Mouse (Mus musculus): ENCODE results near the gene Tll2.

Gene Tll2

DNA sequence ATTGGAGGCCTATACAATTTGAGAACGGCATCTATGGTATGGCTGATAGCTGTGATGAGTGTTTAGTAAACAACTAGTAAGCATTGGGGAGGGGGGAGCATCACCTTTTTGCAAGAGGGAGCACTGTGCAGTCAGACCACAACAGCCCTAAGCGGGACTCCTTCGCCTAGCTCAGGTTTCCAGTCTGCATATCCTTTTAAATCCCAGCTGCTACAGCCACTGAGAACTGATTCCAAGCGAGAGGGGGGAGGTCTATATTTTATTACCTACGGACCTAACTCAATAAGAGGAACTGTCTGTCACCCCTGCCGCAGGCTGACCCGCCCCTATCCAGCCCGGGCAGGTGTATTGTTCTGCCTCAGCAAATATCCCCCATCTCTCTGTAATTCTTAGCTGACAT is 99.1 kb downstream of the Tll2 start:
- in situ Hi-C loops (cut with MboI; ENCODE audit: low pct_unique_long_range_greater_than_20kb in 1 of 2, low sequenced_read_pairs in 2 of 2, unreplicated experiment in 1 of 2): no loop called here

DNA sequence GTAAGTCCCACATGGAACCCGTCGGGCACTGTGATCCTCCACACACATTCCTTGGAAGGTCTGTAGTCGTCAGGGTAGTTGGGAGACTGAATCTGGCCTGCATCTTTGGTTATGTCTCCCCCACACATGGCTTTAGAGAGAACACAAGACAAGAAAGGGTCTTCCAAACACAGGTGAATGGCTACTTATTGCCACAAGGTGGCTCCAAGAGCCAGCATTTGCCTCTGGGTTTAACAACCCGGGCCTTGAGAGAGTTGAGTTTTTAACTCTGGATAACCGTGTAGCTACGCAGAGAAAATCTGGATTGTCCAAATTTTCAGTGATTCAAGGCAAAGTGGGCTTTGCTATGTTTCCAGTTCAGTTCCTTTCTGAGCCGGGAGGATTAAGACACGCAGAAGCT is 101.7 kb downstream of the Tll2 start:
- in situ Hi-C loops (cut with MboI; ENCODE audit: low pct_unique_long_range_greater_than_20kb in 1 of 2, low sequenced_read_pairs in 2 of 2, unreplicated experiment in 1 of 2): no loop called here

DNA sequence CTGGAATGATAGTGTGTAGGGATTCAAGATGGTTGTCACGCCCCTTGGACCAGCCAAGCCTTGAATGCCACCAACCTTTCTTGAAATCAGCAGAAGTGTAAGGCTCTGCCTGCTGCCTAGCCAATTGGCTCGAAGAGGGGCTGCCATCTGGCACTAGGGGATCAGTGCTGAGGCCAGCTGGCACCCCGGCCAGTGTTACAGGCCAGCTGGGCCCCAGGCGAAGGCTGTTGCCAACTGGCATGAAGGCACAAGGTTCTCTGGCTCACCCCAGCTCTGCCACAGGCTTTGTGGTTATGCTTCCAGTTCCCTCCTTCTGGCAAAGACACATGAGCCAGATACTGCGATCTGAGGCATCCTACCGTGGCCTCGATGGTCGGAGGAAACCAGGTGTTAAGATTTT is 105.2 kb downstream of the Tll2 start:
- in situ Hi-C loops (cut with MboI; ENCODE audit: low pct_unique_long_range_greater_than_20kb in 1 of 2, low sequenced_read_pairs in 2 of 2, unreplicated experiment in 1 of 2): no loop called here

DNA sequence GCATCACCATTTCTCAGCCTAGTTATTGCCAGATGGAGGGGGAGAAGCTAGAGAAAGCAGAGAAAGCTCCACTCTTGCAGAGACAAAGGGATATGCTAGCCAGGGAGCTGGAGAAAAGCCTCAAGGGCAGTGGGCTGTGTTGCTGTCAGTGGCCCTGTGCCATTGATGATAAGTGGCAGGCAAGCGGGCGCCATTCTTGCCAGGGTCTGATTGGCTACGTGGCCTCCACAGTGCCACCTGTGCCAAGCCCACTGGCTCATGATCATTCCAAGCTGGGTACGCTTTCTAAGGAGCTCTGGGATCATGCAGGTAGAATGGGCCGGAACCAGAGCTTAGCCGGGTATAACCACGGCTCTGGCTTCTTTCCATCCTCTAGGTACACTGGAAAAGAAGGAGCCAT is 105.8 kb downstream of the Tll2 start:
- in situ Hi-C loops (cut with MboI; ENCODE audit: low pct_unique_long_range_greater_than_20kb in 1 of 2, low sequenced_read_pairs in 2 of 2, unreplicated experiment in 1 of 2): no loop called here

DNA sequence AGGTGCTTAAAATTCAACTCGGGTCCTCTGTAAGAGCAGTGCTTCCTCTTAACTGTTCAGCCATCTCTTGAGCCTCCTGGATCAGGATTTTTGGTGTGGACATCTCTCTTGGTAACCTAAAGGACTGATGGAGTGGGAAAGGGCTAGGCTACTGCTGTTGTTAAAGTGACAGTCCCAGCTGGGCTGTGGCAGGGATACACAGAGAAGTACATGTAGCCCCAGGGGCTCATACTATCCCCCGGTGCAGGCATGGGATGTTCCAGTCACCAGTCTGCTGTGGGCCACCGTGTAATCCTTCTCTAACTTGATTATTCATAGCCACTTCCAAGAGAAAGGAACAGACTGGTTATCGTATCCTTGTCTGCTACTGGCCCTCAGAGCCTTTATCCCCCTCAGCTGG is 109.6 kb downstream of the Tll2 start:
- in situ Hi-C loops (cut with MboI; ENCODE audit: low pct_unique_long_range_greater_than_20kb in 1 of 2, low sequenced_read_pairs in 2 of 2, unreplicated experiment in 1 of 2): no loop called here

DNA sequence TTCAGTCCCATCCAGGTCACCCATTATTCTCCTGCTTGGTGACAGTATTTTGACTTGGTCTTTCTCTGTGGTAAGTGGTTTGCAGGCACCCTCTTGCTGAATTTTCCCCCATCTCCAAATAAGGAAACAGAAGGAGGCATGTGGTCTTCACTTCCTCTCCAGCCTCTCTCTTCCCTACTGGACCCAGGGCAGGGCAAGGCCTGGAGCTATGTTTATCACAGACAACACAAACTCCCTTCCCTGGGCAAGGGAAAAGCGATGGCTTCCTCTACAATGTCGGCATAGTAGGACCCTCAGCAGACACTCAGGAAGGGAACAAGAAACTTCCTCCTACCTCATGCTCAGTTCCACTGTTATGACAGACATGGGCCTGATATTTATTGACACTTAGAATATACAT is 114.7 kb downstream of the Tll2 start:
- in situ Hi-C loops (cut with MboI; ENCODE audit: low pct_unique_long_range_greater_than_20kb in 1 of 2, low sequenced_read_pairs in 2 of 2, unreplicated experiment in 1 of 2): no loop called here

DNA sequence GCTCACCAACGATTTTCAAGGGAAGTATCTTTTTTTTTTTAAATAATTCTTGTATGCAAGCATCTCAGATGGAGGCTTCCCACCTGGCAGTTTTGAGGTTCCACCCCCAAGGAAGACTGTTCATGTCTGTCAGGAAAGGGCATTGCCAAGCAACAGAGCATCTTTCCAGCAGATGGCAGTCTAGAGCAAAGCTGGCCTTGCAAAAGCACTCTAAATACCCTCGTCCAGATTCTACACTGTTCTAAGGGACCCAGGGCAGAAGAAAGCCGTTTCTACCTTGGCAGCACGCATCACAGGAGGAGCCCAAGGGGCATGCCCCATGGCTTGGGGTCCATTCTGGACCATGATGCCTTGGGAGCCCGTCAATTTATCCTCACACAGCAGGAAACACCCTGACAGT is 116.8 kb downstream of the Tll2 start:
- in situ Hi-C loops (cut with MboI; ENCODE audit: low pct_unique_long_range_greater_than_20kb in 1 of 2, low sequenced_read_pairs in 2 of 2, unreplicated experiment in 1 of 2): no loop called here

DNA sequence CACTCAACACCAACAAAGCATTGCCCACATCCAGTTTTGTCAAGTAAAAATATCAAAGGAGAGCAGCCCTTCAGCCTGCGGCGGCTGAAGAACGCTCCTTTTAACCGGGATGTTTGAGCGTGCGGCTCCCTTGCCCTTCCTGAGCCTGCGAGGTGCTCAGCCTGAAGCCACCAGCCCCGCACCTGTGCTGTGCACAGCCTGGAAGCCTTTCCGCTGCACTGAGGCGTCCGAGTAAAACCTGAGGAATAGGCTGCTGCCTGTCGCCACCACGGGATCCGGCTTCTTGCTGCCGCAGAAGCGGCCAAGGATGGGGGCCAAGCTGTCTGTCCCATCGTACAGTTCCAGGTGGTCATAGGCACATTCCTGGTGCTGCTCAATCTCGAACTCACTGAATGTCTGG is 118.1 kb downstream of the Tll2 start:
- in situ Hi-C loops (cut with MboI; ENCODE audit: low pct_unique_long_range_greater_than_20kb in 1 of 2, low sequenced_read_pairs in 2 of 2, unreplicated experiment in 1 of 2): no loop called here

DNA sequence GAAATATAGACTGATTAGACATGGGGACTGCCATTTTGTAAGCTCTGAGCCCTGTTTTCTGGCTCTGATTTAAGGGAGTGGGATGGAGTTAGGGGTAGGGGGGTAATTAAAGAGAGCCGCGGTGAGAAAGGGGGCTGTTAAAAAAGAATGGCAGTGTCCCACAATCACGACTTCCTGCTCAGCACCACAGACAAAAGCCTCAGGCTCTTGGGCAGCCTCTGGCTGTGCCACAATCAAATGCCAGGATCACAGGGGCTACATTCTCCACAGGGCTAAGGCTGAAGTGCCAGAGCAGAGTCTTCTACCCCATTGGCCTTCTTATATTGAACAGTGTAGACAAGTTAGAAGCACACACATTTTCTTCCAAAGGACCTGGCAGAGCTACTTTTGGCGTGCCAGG is 118.7 kb downstream of the Tll2 start:
- in situ Hi-C loops (cut with MboI; ENCODE audit: low pct_unique_long_range_greater_than_20kb in 1 of 2, low sequenced_read_pairs in 2 of 2, unreplicated experiment in 1 of 2): no loop called here

DNA sequence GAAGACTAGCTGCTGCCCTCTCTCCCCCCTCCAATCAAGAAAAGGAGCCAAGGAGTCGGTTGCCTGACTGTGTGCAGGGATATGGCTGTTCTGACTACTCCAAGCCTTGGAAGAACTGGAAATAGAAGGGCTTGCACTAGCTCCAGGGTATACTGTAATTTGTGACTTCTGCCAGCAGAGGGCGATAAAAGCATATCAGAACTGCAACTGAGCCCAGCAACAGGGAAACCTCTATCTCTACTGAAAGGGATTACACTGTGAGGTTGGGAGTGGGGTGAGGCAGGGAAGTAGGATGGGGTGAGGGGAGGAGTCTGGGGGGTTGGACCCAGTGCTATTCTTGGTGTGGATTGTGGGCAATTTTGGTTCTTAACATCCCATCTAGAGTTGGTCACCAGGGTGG is 119.9 kb downstream of the Tll2 start:
- in situ Hi-C loops (cut with MboI; ENCODE audit: low pct_unique_long_range_greater_than_20kb in 1 of 2, low sequenced_read_pairs in 2 of 2, unreplicated experiment in 1 of 2): no loop called here

DNA sequence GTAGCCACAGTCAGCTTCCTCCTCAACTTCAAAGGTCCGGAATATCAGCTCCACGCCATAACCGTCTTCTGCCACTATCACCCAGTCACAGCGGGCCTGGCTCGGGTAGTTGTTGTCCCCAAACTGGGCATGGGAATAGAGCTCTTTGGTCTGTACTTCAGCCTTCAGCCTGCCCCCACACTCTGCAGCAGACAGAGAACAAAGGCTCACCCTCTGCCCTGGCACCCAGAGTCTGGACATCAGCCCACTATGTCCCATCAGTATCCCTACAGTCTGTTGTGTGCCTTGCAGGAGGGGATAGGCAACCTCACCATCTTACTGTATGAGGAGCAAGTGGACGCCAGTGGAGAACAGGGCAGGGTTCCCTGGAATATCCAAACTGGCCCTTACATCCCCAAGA is 120.3 kb downstream of the Tll2 start:
- in situ Hi-C loops (cut with MboI; ENCODE audit: low pct_unique_long_range_greater_than_20kb in 1 of 2, low sequenced_read_pairs in 2 of 2, unreplicated experiment in 1 of 2): no loop called here

DNA sequence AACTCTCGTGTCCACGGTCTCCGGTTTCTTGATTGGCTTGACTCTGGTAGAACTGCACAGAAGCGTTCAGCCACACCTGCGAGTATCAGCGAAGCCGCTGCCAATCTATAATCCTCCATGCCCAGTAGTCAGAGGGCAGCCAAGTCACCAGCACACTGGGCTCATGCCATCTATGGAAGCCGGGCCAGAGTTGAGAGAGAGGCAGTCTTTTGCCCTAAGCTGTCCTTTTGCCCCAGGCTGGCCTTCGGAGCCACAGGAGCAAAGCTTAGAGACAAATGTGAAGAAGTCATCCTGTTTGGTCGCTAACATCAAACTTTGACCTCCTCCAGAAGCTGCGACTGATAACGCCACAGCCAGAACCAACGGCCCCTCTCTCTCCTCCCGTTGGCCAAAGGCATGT is 123.0 kb downstream of the Tll2 start:
- in situ Hi-C loops (cut with MboI; ENCODE audit: low pct_unique_long_range_greater_than_20kb in 1 of 2, low sequenced_read_pairs in 2 of 2, unreplicated experiment in 1 of 2): no loop called here

DNA sequence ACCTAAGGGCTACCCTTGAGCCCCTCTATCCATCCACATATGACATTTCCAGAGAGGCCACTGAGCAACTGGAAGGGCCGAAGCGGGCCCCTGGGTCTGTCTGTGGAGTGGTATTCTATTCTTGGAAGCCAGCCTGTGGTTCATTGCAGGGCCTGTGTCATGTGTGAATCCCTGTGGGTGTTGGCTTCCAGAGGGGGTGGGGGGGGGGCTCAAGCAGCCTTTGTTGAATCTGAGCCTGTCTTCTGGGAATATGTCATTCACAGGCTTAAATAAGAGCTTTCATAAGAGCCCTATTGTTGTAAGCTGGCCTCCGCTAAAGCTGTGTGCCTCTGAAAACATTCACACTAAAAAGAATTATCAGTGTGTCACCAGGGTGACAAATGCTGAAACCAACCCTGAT is 125.0 kb downstream of the Tll2 start:
- in situ Hi-C loops (cut with MboI; ENCODE audit: low pct_unique_long_range_greater_than_20kb in 1 of 2, low sequenced_read_pairs in 2 of 2, unreplicated experiment in 1 of 2): no loop called here

DNA sequence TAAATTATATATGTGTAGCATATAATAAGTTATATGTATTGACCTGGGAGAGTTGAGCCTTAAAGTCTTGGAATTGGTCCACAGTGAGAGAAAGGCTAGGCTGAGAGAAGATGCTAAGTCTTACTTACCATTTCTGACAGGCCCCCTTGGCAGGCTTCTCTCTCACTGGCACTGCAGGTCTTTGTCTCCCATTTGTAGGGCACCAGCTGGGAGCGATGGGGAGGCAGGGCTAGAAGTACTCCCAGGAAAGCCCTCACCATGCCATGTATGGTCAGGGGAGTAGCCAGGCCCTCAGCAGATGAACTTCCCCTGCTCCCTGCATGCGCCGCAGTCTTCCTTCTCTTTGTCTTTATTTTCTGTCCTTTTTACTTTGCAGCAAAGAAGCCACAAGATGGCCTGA is 129.7 kb downstream of the Tll2 start, which contains the start of gene Opalin:
Gene Opalin (minus strand): TSS at position 208 of the 400 bp plus-strand sequence.
- in situ Hi-C loops (cut with MboI; ENCODE audit: low pct_unique_long_range_greater_than_20kb in 1 of 2, low sequenced_read_pairs in 2 of 2, unreplicated experiment in 1 of 2): no loop called here

DNA sequence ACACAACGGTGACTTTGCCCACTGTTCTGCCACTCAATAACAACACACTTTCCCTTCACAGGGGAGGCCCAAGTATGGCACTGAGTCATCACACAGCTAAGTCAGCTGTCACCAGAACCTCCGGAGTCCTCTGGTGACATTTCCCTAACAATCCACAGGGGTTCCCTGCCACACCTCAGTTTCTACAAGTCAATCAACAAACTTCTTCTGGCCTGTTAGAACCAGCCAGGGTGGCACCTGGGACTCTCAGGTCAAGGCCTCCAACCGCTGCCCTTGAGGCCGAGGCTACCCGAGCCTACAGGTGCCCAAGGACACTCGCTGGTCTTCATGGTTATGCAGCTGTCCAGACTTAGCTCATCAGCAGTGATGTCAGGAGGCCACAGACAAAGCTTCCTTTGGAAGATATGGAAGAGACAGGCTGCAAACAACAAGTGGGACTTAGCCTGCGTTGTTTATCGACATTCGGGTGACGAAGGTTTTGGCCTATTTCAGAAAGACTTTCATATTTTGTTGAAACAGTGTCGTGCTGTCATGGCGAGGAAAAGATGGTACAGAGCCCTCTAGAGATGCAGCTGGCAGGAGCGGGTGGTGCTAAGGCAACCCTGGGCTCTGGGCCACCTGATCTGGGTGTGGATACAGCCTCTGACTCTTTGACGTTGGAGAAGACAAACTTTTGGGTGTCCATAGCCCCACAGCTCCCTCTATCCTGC is 132.7 kb downstream of the Tll2 start:
- in situ Hi-C loops (cut with MboI; ENCODE audit: low pct_unique_long_range_greater_than_20kb in 1 of 2, low sequenced_read_pairs in 2 of 2, unreplicated experiment in 1 of 2): no loop called here

DNA sequence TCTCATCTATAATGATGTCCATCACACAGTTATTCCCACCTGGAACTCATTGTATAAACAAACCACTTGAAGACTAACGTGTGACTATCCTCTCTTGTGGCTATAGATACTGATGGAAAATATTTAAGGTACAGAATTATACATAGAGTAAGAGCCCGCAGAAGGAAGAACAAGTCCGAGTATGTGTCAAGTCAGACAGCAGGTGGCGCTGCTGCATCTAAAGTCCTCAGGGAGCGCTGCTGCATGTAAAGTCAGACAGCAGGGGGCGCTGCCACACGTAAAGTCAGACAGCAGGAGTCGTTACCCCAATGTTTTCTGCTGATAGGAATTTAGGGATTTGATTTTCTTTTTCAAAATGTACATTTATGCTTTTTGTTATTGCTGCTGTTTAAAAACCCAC is 135.1 kb downstream of the Tll2 start:
- in situ Hi-C loops (cut with MboI; ENCODE audit: low pct_unique_long_range_greater_than_20kb in 1 of 2, low sequenced_read_pairs in 2 of 2, unreplicated experiment in 1 of 2): no loop called here

DNA sequence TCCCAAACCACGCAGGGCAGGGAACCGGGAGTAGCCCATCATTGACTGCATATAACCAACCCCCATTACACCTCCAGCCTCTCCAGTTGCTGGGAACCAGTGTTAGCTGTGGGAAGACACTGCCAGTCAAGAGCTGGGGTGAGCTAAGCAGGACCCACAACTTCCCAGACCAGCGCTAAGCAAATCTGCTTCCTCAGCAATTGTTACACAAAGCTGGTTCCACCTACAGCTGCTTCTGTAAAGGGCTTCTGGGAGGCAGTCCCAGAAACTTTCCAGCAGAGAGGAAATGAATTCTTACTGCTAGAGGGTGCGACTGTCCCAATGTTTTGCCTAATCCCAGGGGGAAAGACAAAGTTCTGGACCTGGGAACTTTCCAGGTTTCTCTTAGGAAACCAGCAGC is 151.9 kb downstream of the Tll2 start:
- in situ Hi-C loops (cut with MboI; ENCODE audit: low pct_unique_long_range_greater_than_20kb in 1 of 2, low sequenced_read_pairs in 2 of 2, unreplicated experiment in 1 of 2): no loop called here

DNA sequence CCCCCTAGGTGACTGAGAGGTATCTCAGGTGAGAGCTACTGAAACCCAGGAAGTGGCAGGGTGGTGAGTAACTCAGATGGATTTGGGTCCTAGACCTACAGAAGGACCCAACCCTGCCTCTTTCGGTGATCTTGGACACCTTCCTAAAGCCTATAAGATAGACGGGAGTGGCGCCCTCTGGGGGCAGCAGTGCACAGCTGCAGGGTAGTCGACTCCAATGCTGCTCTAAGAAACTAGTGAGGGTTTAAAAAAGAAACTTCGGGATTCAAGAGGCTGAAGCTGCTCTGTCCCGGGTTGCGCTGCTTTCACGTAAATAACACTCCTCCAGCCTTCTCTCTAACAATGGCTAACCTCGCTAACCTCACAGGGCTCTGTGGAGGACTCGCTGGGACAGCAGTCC is 153.1 kb downstream of the Tll2 start:
- in situ Hi-C loops (cut with MboI; ENCODE audit: low pct_unique_long_range_greater_than_20kb in 1 of 2, low sequenced_read_pairs in 2 of 2, unreplicated experiment in 1 of 2): no loop called here

DNA sequence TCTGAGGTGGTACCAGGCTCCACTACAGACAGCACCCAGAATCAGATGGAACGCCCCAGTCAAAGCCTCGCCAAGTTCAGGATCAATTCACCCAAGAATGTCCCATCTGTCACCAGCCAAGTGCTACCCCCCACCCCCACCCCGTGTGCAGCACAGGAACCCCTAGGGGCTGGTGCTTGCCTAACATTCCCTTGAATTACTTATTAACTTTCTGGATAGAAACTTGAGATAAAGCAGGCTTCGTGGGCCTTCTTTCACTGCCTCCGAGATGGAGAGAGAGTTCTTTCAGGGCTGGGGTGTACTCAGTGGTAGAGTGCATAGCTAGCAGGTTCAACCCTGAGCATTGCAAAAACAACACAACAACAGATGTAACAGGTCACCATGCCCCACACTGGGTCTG is 154.4 kb downstream of the Tll2 start:
- in situ Hi-C loops (cut with MboI; ENCODE audit: low pct_unique_long_range_greater_than_20kb in 1 of 2, low sequenced_read_pairs in 2 of 2, unreplicated experiment in 1 of 2): no loop called here

DNA sequence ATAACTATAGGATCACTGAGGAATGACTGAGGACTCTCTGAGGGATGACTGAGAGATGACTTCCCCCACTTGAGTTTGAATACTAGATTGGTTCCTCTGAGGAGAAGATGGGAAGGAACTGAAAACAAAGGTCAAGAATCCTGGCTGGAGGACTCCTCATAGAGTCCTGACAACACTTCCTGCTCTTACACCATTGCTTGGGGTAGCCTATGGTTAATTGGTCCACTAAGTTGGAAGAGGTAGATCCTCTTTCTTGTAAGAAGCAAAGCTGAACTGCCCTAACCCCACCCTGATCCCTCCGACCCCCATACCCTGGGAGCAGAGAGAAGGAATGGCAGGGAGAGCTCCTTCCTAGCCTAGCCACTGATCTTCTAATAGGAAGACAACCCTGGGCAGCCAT is 154.9 kb downstream of the Tll2 start:
- in situ Hi-C loops (cut with MboI; ENCODE audit: low pct_unique_long_range_greater_than_20kb in 1 of 2, low sequenced_read_pairs in 2 of 2, unreplicated experiment in 1 of 2): no loop called here

DNA sequence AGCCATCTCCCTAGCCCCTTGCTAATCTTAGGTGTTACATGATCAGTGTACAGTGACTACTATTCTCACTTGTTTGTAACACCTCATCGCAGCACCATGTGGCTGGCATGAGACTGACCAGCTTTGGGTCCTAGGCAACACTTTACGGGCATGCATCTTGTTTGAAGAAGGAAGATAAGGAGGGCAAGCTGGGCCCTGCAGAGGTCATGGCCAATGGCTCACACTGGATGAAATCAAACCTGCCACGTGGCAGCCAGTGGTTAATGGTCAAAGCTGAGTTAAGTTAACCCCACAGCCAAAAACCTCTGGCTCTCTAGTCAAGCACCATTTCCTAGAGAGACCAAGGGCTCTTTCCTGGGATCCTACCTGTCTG is 158.5 kb downstream of the Tll2 start:
- in situ Hi-C loops (cut with MboI; ENCODE audit: low pct_unique_long_range_greater_than_20kb in 1 of 2, low sequenced_read_pairs in 2 of 2, unreplicated experiment in 1 of 2): loop anchor here in 1 of 2 experiments (10.0 kb wide), 1 partner anchor 283 kb away; no protein-coding TSS in a partner anchor
